Mouse (Mus musculus) stomach, postnatal 0 days (tissue): ENCODE measurements around the gene Eml2.

Experiments
- CTCF ChIP-seq: IDR thresholded peaks from 2 replicates; pipeline ENCODE4 v1.5.1; 2016; ENCODE audit warnings: antibody characterized with exemption, low read depth, mild to moderate bottlenecking, moderate library complexity
- EP300 ChIP-seq: optimal IDR thresholded peaks from 2 replicates; pipeline ENCODE3; 2016; ENCODE audit warnings: antibody characterized with exemption

- TF ChIP-seq EP300: no peak
- TF ChIP-seq CTCF: no peak
These were observed 3.7 kb downstream of the Eml2 start for GRCm38 (mm10) chr7:19179936-19180335.
